Mouse (Mus musculus) kidney, adult 2 months (tissue): ENCODE data around the gene Cyp46a1.

ENCODE experiments used
- CTCF ChIP-seq: fragments of 200-500 bp; conservative IDR thresholded peaks from 2 replicates; pipeline ENCODE4 v1.5.1; 2011; ENCODE audit warnings: low read depth, mild to moderate bottlenecking, control low read depth, low read length, moderate library complexity, mixed read lengths; ENCODE audit not compliant: insufficient read depth, insufficient read length
- POLR2A ChIP-seq: fragments of 200-500 bp; IDR thresholded peaks from one replicate; pipeline ENCODE4 v1.6.1; 2011; ENCODE audit warnings: low read depth, low read length, control low read depth

- TF ChIP-seq CTCF, result no peak
- no peak for TF ChIP-seq POLR2A
Observed at GRCm38 (mm10) chr12:108367909-108368308, 33.7 kb downstream of the Cyp46a1 start.
